Comparison of ENCODE assay signal across 8 mouse cellular contexts in genomic region chr2:154651363-154651762, GRCm38 (mm10). TPM values are rescaled to one million over a fixed set of nuclear protein-coding genes. Genes with fewer than 3 reads are reported as not detected.
DNase-seq lines count a peak whose midpoint lies in the region; TF ChIP-seq lines count a peak whose summit lies in the region.

TSS of gene Chmp4b (plus strand) at chr2:154651705.

- no peak within 1 kb of the TSS for H3K4me3 ChIP-seq in left cerebral cortex, adult 2 months

- no peak for TF ChIP-seq CTCF in left cerebral cortex, adult 2 months (IDR thresholded peaks at IDR 0.05)

- intact Hi-C loops in left cerebral cortex, adult 2 months (cut with DNase I) = no loop called here
- intact Hi-C loops in heart, postnatal 25 days (cut with DNase I) = no loop called here

- H3K27ac ChIP-seq in left cerebral cortex, adult 2 months = no peak within 1 kb of the TSS

- no peak for DNase-seq in left cerebral cortex, adult 2 months (ENCODE audit: extremely low spot score in 1 of 2, low spot score in 2 of 2)
- no peak for DNase-seq in left cerebral cortex, adult 9 months (ENCODE audit: low spot score in 2 of 2)
- DNase-seq in fat pad, adult 2 months (ENCODE audit: extremely low read depth, low read depth, low spot score) = peak; percentile 54
- no peak for DNase-seq in heart, postnatal 25 days (ENCODE audit: low spot score)
- no peak for DNase-seq in layer of hippocampus, postnatal 10 days (ENCODE audit: low spot score in 2 of 2)
- DNase-seq in lung, postnatal 4 days = peak; percentile 56 to 72
- no peak for DNase-seq in right cerebral cortex, postnatal 4 days
- DNase-seq in ovary, postnatal 10 days (ENCODE audit: low spot score) = no peak

RNA-seq across cellular contexts. Expression of gene Chmp4b, which starts in this region (rescaled TPM):
- total RNA-seq in left cerebral cortex, adult 2 months (2021) = 100 to 1,000 TPM; 215 to 217 TPM
- total RNA-seq in heart, postnatal 25 days (2021) = 100 to 1,000 TPM; 112 TPM
- 100 to 1,000 TPM; 209 to 213 TPM for total RNA-seq in layer of hippocampus, postnatal 10 days (2021)

Comparison
In these comparisons a context has a peak if more than half of its experiments do, and no peak if none do; other contexts are left out.
1. DNase-seq: peak in fat pad, adult 2 months (single experiment) and lung, postnatal 4 days (2 of 2); none in left cerebral cortex, adult 2 months (0 of 2), left cerebral cortex, adult 9 months (0 of 2), heart, postnatal 25 days (single experiment), layer of hippocampus, postnatal 10 days (0 of 2), right cerebral cortex, postnatal 4 days (single experiment) and ovary, postnatal 10 days (single experiment).